Mouse (Mus musculus): Measurements from ENCODE around the gene BC049352.

BC049352 gene

GRCm38 (mm10) chr9:45299231-45300006 lies 117.6 kb downstream of the BC049352 start:
- DNase-seq (ENCODE audit: low read depth, low spot score), result peak; percentile 38
